Mouse (Mus musculus): ENCODE data around the gene Rbm38. TPM values are rescaled to one million over a fixed set of nuclear protein-coding genes. Genes with fewer than 3 reads are reported as not detected.

The Rbm38 gene
- total and polyA plus RNA-seq, 3 experiments: 14.4 to 85.4 (median 19.4) TPM

DNA sequence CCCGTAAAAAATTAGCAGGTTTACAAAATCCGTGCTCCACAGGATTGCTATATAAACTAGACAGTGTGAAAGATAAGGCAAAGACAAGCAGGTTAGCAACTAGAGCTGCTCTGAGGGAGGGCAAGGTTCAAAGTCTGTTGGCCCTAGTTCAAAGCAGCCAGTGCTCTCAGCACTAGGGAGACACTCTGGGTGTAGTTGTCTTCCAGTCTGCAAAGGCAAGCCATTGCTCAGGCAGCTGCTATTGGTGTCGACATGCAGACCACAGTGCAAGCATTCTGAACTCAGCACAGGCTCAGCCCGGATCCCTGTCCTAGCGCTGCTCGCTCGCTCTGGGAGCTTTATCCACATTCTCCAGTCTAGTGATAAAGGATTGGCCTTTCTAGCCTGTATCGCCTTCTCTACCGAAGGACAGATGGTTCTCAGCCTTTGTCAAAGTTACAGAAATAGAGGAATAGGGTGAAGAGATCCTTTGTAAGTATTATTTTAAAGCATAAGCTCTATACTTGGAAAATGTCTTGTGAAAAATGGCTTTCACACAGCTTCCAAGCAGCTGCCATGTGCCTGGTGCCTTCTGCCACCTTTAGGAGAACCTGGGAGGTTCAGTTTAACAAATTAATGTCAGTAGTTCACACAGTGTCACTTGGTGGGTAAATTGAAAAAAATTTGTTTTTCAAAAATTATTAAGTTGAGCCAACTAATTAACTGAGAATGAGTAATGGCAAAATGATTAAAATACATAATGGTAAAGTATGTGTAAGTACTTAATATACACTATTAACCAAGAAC is 37.3 kb upstream of the Rbm38 start:
- H3K9ac ChIP-seq (ENCODE audit: insufficient read depth, low read depth): no peak overlapping the region
- DNase-seq (ENCODE audit: extremely low read depth): no peak
- peaks cover 0 to 2% of the 10 kb centered on the region in 2 experiments; a peak in 2 of 4 replicates for H3K4me1 ChIP-seq (ENCODE audit: control insufficient read depth in 1 of 2, insufficient read depth in 2 of 2)
- H3K4me3 ChIP-seq (replicated peaks in 1 of 3; ENCODE audit: low read depth in 2 of 3, low read length in 2 of 3, poor library complexity in 1 of 3): no peak overlapping the region
- in situ Hi-C loops (cut with MboI; ENCODE audit: low pct_ligation_motif_present, low pct_unique_long_range_greater_than_20kb, low sequenced_read_pairs) (no loop called here), dilution Hi-C loops (cut with MboI; ENCODE audit: extremely low pct_ligation_motif_present, extremely low pct_unique_long_range_greater_than_20kb, low sequenced_read_pairs) (no loop called here)
- no peak overlapping the region for H3K4me2 ChIP-seq (ENCODE audit: insufficient read depth, low read depth, poor library complexity, severe bottlenecking)
- peaks cover 4% of the 10 kb centered on the region for H3K9me3 ChIP-seq (replicated peaks; ENCODE audit: low read length)
- TF ChIP-seq MAX (IDR thresholded peaks at IDR 0.05; ENCODE audit: low read length) (no peak), CHD1 (IDR thresholded peaks at IDR 0.05; ENCODE audit: low read depth, low read length) (no peak), KAT2A (IDR thresholded peaks at IDR 0.05; ENCODE audit: insufficient replicate concordance, low read length) (no peak), TCF12 (IDR thresholded peaks at IDR 0.05; ENCODE audit: low read depth, low read length) (no peak), NELFE (IDR thresholded peaks at IDR 0.05; ENCODE audit: low read depth, low read length) (no peak), RAD21 (IDR thresholded peaks at IDR 0.05; ENCODE audit: low read depth, low read length) (peak; percentile 65), EP300 (IDR thresholded peaks at IDR 0.05; ENCODE audit: low read length) (no peak), USF1 (IDR thresholded peaks at IDR 0.05; ENCODE audit: low read depth, low read length) (no peak), SMC3 (IDR thresholded peaks at IDR 0.05; ENCODE audit: low read depth, low read length) (peak; percentile 44), CTCF (conservative IDR thresholded peaks at IDR 0.05 in 1 of 2, IDR thresholded peaks at IDR 0.05 in 1 of 2; ENCODE audit: low read depth in 2 of 2, low read length in 2 of 2) (peak in 1 of 2 experiments; percentile 61; a peak in 2 of 4 replicates), POLR2A (IDR thresholded peaks at IDR 0.05; ENCODE audit: low read depth, low read length) (no peak), MAFK (IDR thresholded peaks at IDR 0.05; ENCODE audit: insufficient replicate concordance, low read length) (no peak), TBP (conservative IDR thresholded peaks at IDR 0.05; ENCODE audit: low read depth, low read length) (no peak), ZNF384 (IDR thresholded peaks at IDR 0.05; ENCODE audit: low read depth, low read length) (no peak), BHLHE40 (IDR thresholded peaks at IDR 0.05; ENCODE audit: low read depth, low read length) (no peak), ZMIZ1 (IDR thresholded peaks at IDR 0.05; ENCODE audit: low read depth, low read length) (no peak), MEF2A (IDR thresholded peaks at IDR 0.05; ENCODE audit: borderline replicate concordance, low read depth, low read length) (no peak), GABPA (IDR thresholded peaks at IDR 0.05; ENCODE audit: insufficient replicate concordance, low read depth, low read length) (no peak)
- no peak overlapping the region for H3K27ac ChIP-seq (ENCODE audit: insufficient read depth, low read depth)
- peaks cover 6% of the 10 kb centered on the region for H3K27me3 ChIP-seq (replicated peaks)
- H3K36me3 ChIP-seq (replicated peaks in 1 of 2; ENCODE audit: control insufficient read depth in 1 of 2, insufficient read depth in 1 of 2, low read length in 1 of 2): no peaks in the 10 kb centered on the region
- no peaks in the 10 kb centered on the region for H3K79me2 ChIP-seq (replicated peaks; ENCODE audit: control insufficient read depth, extremely low read depth, insufficient read depth, poor library complexity, severe bottlenecking)

DNA sequence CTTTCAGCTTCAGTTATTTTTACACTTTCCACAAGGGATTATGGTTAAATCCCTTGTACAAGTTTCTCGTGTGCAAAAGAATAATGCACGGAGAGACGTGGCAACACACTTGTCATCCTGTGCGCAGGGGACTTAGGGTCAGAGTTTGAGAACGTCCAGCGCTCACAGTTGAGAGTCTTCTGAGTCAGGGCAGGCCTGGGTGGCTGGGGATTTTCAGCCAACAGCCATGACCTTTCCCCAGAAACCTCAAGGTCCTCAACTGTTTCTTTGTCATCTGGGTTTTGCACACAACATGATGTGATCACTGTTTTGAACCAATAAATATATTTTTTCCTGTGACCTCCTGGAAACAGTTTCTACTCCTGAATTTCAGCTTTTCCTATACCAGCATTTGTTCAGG is 30.1 kb upstream of the Rbm38 start:
- peaks cover 38% of the 10 kb centered on the region for H3K27me3 ChIP-seq (replicated peaks)
- H3K27ac ChIP-seq (ENCODE audit: insufficient read depth, low read depth): no peak overlapping the region
- no peaks in the 10 kb centered on the region for H3K79me2 ChIP-seq (replicated peaks; ENCODE audit: control insufficient read depth, extremely low read depth, insufficient read depth, poor library complexity, severe bottlenecking)
- in situ Hi-C loops (cut with MboI; ENCODE audit: low pct_ligation_motif_present, low pct_unique_long_range_greater_than_20kb, low sequenced_read_pairs): loop anchor here (5.0 to 10.0 kb wide), 2 partner anchors 153 to 515 kb away; partner anchors contain the start of gene Fam209
- H3K4me3 ChIP-seq (replicated peaks in 1 of 3; ENCODE audit: low read depth in 2 of 3, low read length in 2 of 3, poor library complexity in 1 of 3): no peak overlapping the region
- DNase-seq (ENCODE audit: extremely low read depth): no peak
- H3K9ac ChIP-seq (ENCODE audit: insufficient read depth, low read depth): no peak overlapping the region
- no peaks in the 10 kb centered on the region for H3K4me1 ChIP-seq (ENCODE audit: control insufficient read depth in 1 of 2, insufficient read depth in 2 of 2)
- H3K36me3 ChIP-seq (replicated peaks in 1 of 2; ENCODE audit: control insufficient read depth in 1 of 2, insufficient read depth in 1 of 2, low read length in 1 of 2): no peaks in the 10 kb centered on the region
- TF ChIP-seq RAD21 (IDR thresholded peaks at IDR 0.05; ENCODE audit: low read depth, low read length): no peak
- TF ChIP-seq JUN (IDR thresholded peaks at IDR 0.05; ENCODE audit: insufficient read depth, low read depth, low read length): no peak
- no peak for TF ChIP-seq BHLHE40 (IDR thresholded peaks at IDR 0.05; ENCODE audit: low read depth, low read length)
- no peak for TF ChIP-seq GABPA (IDR thresholded peaks at IDR 0.05; ENCODE audit: insufficient replicate concordance, low read depth, low read length)
- no peak overlapping the region for H3K4me2 ChIP-seq (ENCODE audit: insufficient read depth, low read depth, poor library complexity, severe bottlenecking)
- dilution Hi-C loops (cut with MboI; ENCODE audit: extremely low pct_ligation_motif_present, extremely low pct_unique_long_range_greater_than_20kb, low sequenced_read_pairs): no loop called here
- no peaks in the 10 kb centered on the region for H3K9me3 ChIP-seq (replicated peaks; ENCODE audit: low read length)
